Mouse (Mus musculus): Measurements from ENCODE around the gene Ralgps1.

Ralgps1 gene

DNA sequence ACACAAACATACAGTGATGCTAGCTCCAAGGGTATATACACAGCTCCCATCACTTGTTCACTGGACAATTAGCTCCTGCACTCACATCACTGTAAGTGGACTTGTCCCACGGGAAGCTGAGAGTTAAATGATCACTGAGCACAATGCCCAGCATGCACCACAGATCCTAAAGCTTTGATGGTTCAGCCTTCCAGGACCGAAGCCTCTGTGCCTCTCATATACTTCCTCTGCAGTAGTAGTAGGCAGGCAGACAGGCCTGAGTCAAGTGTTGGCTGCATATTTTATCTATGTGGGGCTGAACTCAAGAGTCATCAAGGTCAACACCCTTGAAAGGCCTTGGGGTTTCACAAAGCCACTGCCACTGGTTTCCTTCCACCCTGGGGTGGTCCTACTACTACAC is 49.6 kb downstream of the Ralgps1 start:
- no peak for DNase-seq (ENCODE audit: extremely low spot score)

DNA sequence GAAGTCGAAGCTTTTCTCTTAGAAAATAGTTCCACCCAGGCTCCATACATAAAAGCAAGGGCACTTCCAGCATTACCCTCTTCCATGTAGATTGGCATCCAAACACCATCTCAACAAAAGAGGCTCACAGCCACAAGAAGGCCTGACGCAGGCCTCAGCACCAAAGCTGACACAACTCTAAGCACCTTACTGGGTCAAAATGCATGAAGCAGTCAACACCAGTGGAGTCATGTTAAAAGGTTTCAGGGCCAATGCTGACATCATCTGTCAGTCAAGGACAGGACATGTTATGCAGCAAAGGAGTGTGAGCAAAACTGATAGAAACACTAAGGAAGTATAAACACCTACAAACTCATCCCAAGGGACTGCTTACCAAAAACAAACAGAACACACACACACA is 50.3 kb downstream of the Ralgps1 start:
- DNase-seq (ENCODE audit: extremely low spot score), result no peak

DNA sequence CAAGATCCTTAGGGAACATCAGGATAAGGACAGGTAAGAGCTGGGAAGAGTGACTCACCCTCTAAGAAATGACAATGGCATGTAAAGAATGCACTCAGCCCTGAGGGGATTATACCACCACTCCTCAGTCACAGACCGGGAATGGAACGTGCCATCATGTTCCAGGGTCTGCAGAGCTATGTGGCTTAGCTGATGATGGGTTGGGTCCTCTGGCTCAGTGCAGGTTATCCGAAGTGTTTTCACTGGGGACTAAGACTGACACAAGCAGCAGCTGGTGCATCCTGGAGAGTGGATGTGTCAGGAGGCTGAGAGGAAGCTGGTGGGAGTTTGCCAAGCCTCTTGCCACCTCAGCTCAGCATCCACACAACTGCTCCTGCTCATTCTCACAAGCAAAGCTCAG is 50.7 kb downstream of the Ralgps1 start:
- no peak for DNase-seq (ENCODE audit: extremely low spot score)

DNA sequence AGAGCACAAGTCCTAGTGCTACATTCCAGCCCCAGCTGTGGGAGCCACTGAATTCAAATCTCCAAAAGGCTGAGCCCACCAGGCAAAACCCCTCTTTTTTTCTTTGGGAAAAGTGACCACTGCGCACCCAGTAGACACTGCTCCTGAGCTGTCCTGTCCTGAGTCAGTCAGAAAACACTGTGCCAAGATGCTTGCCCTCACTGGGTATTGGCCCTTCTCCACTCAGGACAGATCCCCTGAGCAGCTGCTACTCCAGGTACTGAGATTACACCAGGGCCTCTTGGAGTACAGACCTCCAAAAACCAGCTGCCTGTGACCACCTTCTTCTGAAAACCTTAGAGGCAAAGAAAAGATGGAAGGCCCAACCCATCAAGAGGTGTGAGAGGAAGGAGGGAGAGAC is 51.4 kb downstream of the Ralgps1 start:
- DNase-seq (ENCODE audit: extremely low spot score), result no peak

DNA sequence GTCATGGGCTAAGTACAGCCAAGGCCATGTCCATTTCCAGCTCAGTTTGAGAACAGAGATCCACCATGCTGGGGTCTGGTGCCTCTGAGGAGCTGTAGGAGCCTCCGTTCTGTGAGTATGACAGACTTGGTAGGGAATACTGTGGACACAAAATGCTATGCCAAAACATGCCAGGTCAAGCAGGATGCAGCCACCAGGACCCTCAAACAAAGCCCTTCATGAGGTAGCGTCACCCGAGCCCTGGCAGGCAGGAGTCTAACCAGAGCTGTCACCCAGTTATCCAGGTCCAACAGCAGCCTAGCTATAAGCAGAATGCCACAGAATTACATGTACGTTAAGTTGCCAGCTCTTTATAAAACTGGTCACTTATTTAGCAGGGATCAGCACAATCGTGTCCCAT is 51.8 kb downstream of the Ralgps1 start:
- DNase-seq (ENCODE audit: extremely low spot score), result no peak

DNA sequence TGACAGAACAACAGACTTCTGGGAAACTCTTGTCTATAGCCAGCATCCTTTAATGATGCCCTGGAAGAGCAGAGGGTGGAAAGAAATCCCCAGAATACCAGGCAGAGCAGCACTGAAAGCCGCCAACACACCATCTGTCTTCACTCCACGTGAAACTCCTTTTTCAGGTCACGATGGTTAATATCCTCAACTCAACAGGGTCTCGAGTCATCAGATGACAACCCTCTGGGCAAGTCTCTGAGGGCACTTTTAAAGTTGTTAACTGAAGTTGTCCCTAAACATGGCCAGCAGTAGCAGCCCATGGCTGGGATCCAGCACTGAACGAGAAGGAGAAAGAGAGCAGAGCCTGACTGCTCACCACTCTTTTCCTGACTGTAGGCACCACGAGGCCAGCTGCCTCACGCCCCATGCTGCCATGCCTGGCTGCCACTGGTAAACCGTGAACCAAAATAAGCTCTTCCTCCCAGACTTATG is 52.8 kb downstream of the Ralgps1 start:
- no peak for DNase-seq (ENCODE audit: extremely low spot score)

DNA sequence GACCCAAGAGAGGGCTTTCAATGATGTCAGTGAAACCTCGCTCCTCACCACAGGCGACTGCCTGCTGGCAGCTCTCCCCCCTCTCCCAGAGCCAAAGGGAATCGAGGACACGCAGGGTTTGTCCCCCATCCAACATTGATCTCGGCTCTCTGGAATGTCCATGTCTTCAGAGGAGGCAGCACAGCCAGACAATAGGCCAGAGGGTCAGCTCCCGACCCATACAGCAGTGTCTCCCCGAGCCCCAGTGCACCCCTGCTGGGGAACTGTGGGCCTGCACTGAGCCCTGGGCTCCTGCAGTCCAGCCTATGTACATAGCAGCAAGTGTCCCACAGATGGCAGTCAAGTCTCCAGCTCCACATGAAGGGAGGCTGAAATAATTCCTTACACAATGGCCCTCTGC is 54.8 kb downstream of the Ralgps1 start:
- peak; percentile 81 for DNase-seq (ENCODE audit: extremely low spot score)

DNA sequence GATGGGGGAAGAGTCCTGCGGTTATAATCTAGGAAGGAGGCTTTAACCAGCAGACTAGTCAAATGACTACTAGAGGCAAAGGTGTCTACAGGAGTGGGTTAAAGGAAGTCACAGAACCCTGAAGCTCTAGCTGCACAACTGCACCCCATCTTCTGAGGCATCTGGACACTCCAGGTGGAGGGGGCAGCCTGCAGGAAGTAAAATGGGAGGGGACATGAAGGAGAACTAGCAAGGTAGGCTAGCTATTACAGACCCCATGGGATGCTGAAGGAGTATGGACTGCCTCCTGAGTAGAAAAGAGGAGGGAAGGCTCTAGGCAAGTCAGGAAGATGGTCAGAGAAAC is 55.3 kb downstream of the Ralgps1 start:
- DNase-seq (ENCODE audit: extremely low spot score), result no peak

DNA sequence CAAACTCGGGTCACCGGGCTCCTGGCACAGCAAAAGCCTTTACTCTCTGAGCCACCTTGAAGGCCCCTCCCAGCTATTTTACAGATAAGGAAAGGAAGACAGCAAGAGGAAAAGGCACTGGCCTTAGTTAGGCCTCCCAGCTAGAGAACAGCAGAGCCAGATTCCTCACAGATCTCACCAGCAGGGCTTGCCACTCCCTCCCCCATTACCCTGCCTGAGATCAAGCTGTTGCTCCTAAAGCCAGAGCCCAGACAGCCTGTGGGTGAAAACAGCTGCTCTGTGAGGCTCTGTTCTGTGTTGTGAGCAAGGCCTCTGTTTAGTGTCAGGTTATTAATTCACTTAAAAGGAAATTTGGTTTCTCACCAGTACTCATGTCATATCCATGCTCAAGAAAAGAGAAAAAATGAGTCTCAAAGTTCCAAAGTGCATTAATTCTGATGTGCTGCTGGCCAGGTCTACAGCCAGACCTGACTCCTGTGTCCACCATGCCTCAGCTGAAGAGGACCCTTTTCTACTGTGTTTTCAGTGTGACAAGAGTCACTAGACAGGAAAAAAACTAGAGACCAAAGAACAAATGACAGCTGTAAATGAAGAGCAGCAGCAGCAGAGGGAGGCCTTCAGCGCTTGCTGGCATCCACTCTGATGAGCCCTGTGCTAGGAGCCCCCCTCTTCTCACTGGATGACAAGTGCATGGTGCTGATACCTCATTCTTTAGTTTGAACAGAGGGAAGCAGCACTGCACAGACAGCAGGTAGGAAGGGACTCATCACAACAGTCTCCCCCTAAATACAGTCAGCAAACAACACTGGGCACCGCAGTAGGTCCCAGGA is 55.8 kb downstream of the Ralgps1 start:
- DNase-seq (ENCODE audit: extremely low spot score), result no peak

DNA sequence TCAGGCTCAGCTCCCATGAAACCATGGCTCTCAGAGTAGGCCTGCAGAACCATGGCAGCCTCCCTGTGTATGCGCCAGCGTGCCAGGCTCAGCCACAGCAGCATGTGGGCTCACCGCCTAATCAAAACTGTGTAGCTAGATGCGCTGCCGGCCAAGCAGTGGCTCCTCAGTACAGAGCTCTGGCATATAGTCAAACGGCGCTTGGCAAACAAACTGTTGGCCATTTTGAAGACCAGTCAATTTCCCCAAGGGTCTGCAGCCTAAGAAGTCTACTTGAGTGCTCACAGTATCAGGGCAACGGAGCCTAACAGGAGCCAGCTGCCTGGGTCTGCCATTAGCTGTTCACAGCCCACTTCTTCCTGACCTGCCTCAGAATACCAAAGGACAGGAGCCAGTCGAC is 61.9 kb downstream of the Ralgps1 start:
- DNase-seq (ENCODE audit: extremely low spot score), result no peak

DNA sequence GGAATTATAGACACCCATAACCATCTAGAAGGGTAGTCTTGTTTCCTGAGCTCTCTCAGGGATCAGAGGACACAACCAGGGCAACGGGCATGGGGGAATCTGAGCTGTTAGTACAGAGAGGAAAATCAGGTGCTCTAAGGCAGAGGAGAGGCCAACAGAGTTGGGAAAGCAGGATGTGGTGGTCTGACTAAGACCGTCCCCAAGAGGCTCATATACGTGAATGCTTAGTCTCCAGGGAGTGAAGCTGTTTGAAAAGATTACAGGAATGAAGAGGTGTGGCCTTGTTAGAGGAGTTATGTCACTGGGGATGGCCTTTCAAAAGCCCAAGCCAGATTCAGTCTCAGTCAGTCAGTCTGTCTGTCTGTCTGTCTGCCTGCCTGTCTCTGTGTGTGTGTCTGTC is 64.7 kb downstream of the Ralgps1 start:
- no peak for DNase-seq (ENCODE audit: extremely low spot score)

DNA sequence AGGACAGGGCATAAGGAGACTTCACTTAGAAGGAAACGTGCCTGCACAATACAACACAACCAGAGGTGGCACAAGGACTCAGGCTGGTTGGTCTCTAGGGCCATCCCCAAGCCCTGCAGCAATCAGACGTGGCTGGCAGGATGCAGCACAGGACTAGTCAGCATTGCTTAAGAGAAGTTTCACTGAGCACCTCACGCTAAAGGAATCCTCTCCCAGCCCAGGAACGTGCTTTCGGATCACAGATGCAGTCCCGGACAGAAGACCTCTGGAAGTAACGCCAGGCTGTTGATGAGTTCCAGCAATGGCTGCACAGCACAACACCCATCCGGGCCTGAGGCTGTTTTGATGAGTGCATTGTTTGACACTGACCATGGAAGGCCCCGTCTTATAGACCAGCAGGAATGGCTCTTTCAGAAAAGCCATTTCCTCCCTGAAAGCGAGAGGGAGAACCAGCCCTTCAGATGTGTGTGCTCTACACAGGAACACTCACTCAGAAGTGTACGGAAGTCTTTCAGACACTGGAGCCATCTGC is 67.8 kb downstream of the Ralgps1 start:
- no peak for DNase-seq (ENCODE audit: extremely low spot score)

DNA sequence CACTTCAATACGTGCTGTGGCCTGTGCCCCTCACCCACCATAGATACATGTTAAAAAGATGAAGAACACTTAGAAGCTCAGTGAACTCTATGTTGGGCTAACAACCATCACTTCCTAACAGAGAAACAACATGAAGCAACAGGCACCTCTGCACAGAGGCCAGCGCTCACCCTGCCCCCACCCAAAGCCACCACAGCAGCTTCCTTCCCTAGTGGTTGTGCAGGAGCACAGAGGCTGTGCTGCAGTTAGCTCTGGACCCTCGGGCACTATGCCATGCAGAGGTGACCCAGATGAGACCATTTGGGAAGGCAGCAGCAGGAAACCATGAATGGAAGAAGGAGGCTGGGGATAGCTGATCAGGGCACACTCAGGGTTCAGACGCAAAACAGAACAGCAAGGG is 68.5 kb downstream of the Ralgps1 start:
- DNase-seq (ENCODE audit: extremely low spot score), result no peak

DNA sequence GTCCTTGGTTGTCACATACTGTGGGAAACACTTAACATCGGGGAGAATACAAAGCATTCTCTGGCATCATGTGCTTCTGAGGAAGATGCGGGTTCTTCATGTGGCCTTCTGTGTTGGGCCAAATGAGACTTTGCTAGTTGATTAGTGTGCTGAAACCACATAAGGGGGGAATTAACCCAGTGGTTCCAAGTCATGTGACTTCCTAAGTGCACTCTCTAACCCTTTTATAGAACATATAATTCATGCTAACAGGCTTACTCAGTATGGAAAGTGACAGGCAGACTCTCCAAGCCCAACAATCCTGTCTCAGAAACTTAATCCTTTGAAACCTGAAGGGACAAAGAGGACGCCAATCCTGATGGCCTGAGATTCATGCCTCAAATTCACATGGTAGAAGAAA is 68.9 kb downstream of the Ralgps1 start:
- no peak for DNase-seq (ENCODE audit: extremely low spot score)

DNA sequence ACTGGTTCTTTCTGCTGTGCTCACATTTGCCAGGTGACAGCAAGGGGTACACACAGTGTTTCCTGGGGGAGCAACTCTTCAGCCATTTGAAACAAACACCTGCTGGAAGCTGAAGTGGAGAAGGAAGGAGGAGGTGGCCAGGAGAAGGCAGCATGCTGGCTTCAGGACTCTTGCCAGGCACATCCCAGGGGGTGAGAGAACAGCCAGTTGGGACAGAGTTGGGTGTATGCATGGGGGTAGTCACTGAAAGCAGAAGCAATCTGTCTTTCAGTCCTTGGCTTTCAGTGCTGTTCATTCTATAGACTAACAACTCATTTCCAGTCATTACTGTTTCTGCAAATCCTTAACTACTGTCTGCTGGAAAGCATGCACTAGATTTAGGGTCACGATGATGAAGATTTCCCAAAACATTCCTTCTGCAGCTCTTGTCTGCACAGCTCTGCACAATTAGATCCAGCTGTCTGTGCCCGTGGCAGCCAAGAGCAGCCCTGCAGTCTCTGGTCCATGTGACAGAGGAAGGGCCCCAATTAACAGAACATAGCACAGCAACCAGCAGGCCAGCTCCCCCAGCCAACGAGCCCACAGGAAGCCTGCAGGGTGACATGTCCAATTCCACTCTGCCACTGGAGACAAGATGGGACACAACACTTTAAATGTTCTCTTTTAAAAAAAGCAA is 70.8 kb downstream of the Ralgps1 start:
- no peak for DNase-seq (ENCODE audit: extremely low spot score)

DNA sequence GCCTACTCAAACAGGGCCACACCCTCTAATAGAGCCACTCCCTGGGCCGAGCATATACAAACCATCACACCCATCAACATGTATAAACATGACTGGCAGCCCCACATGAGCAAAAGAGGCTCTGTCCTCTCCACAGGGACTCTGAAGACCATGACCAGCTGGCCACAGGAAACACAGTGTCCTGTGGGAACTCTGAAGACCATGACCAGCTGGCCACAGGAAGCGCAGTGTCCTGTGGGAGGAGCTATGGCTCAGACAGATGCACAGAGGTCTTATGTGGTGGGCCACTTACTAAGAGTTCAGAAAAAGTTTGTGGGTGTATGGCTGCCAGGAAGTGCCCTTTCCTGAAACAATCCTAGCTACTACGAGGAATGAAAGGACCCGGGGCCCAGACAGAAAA is 72.4 kb downstream of the Ralgps1 start:
- DNase-seq (ENCODE audit: extremely low spot score), result no peak

DNA sequence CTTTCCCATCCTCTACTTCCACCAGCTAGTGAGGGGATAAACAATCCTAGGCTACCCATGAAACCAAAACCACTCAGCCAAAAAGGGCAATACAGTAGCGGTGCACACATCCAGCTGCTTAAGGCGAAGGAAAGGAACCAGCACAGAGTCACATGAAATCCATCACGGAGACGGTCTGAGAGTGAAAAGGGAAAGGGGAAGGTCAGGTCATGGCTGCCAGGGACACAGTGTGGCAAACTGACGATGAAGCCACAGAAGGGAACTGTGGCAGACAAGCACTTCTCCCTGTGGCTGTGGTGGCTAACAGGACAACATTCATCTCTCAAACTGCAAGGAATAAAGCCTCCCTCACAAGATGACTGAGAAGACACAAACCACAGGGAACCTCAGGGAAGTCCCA is 76.2 kb downstream of the Ralgps1 start:
- no peak for DNase-seq (ENCODE audit: extremely low spot score)

DNA sequence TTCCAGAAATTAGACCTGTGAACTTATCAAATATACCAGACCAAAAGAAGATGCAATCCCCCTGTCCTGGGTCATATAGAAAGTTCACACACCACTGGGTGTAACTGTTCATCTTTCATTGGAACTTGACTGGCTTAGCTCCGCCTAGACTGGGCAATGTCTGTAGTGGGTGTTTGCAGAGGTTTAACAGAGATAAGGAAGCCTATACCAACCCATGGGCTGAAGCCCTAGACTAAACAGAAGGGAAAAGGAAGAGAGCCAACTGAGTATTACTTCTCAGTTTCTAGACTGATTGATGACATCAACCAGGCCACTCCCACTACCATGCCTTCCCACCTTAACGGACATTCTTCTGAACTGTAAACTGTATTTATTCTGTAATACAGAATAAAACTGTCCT is 79.2 kb downstream of the Ralgps1 start:
- no peak for DNase-seq (ENCODE audit: extremely low spot score)

DNA sequence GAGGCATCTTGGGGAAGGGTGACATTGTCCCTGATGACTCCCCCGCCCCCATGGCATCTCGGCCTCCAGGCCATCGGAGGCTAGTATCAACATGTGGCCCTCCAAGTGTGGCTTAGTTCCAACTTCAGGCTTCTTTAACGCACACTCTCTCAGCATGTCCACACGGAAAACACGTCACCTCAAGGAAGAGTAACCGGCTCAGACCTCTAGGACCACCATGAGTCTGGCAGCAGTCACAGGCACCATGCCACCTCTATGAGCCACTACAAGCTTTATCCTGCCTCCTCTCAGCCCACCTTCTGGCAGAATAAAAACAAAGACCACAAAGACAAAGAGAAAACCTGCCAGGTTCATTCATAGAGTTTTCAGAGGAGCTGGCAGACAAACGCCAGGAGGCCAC is 80.8 kb downstream of the Ralgps1 start:
- DNase-seq (ENCODE audit: extremely low spot score), result no peak

DNA sequence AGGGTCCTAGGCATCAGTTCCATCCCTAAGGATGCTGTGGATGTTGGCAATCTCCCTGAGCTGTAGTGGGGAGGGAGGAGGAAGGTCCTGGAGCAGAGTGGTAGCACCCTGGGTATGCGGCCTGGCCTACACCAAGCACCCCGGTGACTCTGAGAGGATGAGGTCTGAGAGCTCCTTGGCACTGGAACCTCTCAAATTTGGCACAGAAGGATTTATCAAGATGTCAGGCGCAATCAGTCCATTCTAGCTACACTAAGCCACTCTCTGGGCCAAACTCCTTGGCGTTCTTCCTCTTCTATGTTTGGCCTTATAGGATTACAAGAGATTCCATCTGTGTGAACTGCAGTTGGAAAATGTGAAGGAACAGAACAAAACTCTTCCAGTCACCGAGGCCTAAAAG is 82.4 kb downstream of the Ralgps1 start:
- DNase-seq (ENCODE audit: extremely low spot score), result no peak

DNA sequence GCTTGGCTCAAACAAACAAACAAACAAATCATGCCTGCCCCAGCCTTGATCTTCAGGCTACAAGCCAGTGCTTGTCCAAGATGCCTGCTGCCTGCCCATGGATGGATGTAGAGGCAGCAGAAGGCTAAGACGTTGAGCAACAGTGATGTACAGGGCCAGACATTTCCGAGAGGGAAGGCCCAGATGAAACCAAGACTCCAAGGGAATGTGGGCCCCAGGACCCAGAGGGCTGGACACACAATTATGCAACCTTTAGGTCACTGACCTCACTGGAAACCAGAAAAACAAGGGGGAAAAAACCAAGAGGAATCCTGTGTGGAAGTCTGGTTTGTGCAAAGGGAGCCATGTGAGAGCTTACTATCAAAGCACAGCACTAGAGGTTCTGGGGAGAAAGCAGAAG is 87.6 kb downstream of the Ralgps1 start:
- no peak for DNase-seq (ENCODE audit: extremely low spot score)

DNA sequence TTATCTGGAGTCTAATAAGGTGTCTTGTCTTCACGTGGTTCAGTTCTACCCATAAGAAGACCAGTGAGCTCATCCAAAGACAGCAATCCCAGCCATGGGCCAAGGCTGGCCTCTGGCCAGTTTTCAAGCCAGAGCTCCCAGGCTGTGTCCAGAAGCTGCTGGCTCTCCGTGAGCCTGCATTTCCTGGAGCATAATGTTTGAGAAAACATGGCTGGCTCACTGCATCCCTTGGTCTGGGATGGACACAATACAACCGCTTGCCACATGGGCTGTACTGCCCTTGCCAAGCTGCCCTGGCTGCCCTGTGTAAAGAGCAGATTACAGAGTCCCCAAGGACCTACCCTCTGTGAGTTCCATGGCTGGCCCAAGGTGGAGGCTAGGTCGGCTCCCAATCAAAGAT is 88.4 kb downstream of the Ralgps1 start:
- DNase-seq (ENCODE audit: extremely low spot score), result no peak

DNA sequence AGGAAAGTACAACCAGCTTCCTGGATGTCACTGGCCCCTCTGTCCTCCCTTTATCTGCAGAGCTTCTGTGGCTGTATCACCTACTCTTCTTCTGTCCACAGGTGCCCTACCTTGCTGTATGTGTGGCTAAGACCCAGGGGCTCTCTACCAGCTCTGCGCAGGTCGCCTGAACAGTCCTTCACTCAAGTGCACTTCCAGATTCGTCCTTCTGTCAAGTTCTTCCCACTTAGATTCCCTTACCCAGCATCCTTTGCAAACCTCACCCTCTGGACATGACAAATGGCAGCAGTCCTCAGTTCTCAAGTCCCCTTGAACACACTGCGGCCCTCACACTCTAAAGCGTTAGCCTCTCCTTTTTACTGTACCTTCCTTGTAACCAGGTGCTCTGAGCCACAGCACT is 89.5 kb downstream of the Ralgps1 start:
- no peak for DNase-seq (ENCODE audit: extremely low spot score)

Measured in embryo, embryonic 9.5 days (tissue).